Mouse (Mus musculus) heart, postnatal 14 days (tissue): ENCODE data around the gene Macrod1. TPM values are rescaled to one million over a fixed set of nuclear protein-coding genes. Genes with fewer than 3 reads are reported as not detected.

Experiments used
- DNase-seq, 2 experiments: peaks; one replicate each; pipeline ENCODE4 v3.0.0; 2021 to 2022
- intact Hi-C: fragments of 180-260 bp; cut with DNase I; formaldehyde crosslinking; loops from one replicate; pipeline ENCODE4 v1.15.1; 2025
- total RNA-seq, 2 experiments: library from RNA; stranded (reverse); gene quantifications; 2 replicates each; pipeline ENCODE4 v1.2.3; 2021

Gene Macrod1
- total RNA-seq, 2 experiments from 2014 or later = 181 to 186 TPM

DNA sequence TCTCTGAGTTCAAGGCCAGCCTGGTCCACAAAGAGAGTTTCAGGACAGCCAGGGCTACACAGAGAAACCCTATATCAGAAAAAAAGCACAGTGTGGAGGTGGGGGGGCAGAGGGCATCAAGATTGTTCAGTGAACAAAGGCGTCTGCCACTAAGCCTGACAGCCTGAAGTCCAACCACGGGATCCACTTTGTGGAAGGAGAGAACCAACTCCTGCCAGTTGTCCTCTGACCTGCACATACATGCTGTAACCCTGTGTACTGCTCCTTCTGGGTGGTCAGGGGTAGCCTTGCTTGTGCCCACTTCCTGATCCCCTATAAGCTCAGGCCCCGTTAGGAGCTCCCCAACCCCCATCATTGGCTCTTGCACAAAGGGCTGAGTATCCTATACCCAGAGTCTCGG, 128.4 kb downstream of the Macrod1 start:
- intact Hi-C loops = no loop called here
- DNase-seq = no peak

DNA sequence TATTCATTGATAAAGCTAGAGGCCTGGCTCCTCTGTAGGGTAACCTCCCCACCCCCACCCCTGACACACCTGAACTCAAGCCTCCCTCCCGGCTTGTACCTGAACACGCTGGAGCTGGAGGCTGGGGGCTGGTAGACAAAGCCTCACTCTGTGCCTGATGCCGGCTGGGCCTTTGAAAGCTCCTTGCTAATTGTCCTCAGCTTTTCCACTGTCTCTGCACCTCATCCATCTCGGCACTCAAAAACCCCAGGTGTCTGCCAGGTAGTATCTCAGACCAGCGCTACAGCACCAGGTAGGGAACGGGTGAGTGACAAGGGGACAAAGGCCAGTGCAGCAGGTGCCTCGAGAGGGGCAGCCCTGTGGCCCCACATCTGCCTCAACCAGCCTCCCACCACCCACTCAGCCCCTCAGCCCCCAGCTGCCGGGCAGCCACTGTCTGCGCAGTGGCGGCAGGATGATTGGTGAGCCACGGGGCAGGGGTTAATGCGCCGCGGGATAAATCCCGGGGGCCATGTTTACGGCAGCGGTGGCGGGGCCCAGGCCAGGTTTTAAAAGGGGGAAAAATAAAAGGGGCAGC, 129.2 kb downstream of the Macrod1 start:
- intact Hi-C loops = no loop called here
- no peak for DNase-seq

DNA sequence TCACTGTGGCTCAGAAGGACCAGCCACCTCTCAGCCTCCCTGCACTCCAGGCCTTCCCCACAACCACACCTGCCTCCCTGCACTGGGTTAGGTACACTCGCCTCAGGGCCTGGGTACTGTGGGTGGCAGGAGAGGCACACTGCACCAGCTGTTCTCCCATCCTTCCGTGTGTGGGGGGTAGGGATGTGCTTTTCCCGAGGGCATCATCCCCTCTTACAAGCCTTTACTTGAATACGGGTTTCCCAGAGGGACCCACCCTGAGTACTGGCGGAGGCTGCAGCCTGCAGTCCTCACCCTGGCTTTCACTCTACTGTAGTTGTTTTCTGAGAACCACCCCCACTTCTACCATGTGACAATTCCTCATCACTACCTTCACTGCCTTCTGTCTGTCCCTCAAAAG, 130.5 kb downstream of the Macrod1 start:
- intact Hi-C loops = no loop called here
- no peak for DNase-seq

DNA sequence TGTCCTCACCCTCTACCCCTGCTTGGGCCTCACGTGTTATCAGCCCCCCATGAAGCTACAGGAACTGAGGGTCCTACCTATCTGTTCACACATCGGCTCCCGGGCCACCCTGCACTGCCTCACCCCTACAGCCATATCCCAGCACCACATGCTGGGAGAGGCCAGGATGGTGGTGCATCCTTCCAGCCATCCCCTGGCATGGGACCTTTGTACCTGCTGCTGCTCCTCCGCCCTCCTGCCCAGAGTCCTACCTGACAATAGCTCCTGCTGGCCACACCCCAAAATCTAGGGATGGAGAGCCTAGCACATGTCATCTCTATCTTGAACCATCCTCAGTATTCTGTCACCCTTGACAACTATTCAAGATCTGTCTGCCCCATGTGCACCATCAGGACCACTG, 132.4 kb downstream of the Macrod1 start:
- intact Hi-C loops = no loop called here
- DNase-seq = no peak

DNA sequence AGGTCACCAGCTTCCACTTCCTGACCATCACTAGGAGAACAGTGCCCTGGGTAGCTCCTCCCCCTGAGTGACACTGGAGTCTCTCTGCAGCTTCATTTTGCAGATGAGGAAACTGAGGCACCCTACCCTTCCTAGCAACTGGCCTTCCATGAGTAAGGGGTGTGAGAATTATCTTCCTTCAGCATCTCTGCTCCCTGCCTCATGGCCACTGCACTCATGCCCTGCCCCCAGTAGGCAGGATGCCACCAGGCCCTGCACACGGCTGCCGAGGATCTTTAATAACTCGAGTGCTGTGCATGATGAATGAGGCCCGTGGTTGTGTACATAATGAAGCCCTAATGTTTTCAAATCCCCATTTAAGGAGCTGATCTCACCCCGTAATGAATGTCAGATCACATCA, 134.4 kb downstream of the Macrod1 start:
- intact Hi-C loops = no loop called here
- no peak for DNase-seq

DNA sequence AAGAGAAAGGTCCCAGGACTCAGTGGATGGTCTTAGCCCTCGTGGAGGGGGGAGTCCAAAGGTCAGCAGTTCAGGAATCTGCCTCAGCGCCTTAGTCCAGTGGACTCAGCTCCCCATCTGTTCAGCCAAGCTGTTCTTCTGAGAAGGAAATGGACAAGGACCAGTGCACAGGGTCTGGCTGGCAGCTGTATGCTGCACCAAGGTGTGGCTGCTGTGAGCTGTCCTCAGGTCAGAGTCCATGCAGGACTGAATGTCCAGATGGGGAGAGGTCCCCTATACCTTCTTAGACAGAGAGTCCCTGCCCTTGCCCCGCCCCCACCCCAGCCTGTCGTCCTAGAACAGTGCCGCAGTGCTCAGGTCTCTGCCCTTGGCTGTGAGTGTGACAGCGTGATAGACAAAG, 135.0 kb downstream of the Macrod1 start:
- no peak for DNase-seq
- intact Hi-C loops = no loop called here

DNA sequence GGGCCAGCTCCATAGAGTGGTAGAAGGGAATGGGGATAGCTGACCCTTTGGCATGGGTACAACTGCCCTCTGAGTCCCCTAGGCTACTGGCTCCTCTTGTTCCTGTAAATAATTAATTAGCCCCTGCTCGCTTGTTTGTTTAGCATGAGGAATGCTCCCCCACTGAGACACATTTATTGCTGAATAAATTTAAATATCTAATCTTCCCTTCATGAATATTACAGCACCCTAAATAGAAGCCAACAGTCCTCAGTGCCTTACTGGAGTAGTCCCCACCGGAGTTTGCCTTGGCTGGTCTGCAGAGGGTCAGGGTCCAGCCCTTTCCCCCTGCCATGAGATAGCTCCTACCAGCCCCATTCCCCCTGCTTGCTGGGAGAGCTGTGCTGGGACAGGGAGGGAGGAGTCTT, 136.0 kb downstream of the Macrod1 start:
- intact Hi-C loops = no loop called here
- DNase-seq = no peak

DNA sequence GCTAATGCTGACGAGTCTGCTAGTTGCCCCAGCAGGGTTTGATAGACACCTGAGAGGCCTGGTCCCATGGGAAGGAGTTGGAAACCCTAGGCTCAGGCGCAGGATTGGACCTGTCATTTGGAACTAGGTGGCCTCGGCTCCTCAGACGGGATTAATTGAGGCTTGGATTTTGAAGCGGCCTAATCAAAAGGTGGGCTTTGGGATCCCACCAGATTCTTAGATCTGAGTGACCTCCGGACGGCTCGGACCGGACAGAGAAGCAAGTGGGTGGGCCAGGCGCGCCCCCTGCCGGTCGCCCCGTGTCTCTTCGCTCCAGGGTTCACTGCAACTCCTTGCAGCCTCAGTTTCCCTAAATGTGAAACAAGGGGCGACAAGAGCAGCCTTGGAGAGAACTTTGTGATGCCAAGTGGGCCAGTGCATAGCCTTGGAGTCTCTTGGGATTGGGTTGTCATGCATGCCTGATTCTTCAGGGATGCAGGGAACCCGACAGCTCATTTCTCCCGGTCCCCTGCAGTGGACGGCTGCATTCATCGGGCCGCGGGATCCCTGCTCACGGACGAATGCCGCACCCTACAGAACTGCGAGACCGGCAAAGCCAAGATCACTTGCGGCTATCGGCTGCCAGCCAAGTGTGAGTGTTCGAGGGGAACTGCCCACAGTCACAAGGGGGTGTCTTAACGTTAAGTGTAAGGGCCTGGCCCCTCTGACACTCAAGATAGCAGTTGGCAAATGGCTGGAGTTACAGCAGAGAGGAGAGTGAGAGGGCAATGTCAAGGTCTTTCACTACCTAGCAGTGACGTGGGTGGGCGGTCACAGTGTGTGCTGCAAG, 139.5 kb downstream of the Macrod1 start:
- intact Hi-C loops = loop anchor here (1.0 kb wide), 1 partner anchor 128 kb away; no protein-coding TSS in a partner anchor
- DNase-seq = peak; percentile 78 to 79

DNA sequence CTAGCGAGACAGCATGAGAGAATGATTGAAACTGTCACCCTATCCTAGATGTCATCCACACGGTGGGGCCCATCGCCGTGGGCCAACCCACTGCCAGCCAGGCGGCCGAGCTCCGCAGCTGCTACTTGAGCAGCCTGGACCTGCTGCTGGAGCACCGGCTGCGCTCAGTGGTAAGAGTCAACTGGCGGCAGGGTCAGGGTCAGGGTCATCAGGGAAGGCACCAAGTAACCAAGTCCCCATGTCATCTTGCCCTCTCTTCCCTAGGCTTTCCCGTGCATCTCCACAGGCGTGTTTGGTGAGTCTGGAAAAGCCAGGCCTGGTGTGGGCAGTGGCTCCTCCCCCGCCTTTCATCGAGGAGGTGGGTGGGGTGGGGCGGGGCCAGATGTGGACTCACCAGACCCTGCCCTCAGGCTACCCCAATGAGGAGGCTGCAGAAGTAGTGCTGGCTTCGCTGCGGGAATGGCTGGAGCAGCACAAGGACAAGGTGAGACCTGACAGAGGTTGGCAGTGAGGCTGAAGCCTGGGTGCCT, 140.2 kb downstream of the Macrod1 start:
- DNase-seq = peak in 1 of 2 experiments; percentile 15
- intact Hi-C loops = loop anchor here (1.0 kb wide), 1 partner anchor 129 kb away; no protein-coding TSS in a partner anchor

DNA sequence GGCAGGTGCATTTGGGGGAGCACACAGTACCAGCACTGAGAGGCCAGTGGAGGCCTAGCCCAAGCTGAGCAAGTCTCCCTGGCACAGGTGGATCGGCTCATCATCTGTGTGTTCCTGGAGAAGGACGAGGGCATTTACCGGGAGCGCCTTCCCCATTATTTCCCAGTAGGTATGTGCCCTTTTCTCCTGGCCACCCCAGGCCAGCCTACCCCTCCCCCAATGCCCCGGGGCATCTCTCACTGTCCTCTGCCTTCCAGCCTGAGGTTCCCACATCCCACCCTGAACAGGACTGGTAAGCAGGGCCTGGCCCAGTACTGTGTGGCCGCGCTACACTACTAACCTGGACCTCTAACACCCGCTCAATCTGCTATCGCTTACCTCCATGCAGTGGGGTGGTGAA, 140.8 kb downstream of the Macrod1 start:
- intact Hi-C loops = no loop called here
- no peak for DNase-seq

DNA sequence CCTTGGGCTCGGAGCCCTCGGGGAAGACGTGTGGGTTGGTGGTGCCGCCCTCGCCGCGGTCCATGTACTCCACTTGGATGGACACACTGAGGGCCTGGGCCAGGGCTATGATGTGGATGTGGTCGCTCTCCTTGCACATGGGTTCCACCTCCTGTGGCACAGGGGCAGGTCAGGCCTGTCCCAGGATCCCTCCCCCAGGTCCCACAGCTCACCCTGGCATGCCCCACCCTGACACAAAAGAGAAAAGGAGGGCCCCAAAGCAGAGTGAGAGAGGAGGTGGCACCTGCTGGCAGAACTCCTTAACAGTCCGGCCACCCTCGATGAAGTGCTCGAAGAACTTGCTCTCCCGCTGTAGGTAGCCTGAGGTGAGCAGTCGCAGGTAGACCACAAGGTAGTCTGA, 142.5 kb downstream of the Macrod1 start:
- DNase-seq = no peak
- intact Hi-C loops = no loop called here

DNA sequence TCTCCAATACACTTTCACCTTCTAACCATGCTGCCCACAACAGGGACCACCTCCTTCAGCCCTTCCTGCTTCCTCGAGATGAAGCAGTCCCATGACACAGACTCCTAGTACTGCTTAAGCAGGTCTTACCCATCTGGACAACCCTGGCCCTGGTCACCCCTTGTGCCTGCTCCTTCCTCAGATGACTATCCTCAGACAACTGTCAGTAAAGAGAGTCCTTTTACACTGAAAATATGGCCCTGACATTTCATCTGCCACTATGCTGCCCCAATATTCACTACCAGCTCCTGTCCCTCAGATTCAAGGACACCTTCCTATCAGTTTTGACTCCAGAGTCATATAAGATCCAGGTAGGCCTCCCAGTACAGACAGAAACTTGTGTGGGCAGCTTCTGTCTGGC, 143.8 kb downstream of the Macrod1 start:
- no peak for DNase-seq
- intact Hi-C loops = no loop called here

DNA sequence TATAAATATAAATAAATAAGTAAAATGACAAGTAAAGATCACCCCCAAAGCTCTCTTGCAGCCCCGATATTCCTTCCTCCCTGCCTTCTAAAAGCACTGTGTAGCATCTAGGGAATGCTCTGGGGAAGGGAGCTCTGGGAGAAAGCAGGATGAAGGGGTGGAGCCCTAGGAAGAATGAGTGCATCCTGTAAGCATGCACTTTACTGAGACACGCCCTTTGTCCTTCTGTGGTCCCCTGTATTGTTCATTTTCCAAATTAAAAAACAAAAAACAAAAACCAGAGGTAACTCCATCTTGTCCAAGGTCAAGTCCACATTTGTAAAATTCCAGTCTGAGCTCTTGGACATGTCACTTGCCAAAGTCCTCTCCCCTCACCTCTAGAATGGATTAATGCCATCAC, 148.3 kb downstream of the Macrod1 start:
- no peak for DNase-seq
- intact Hi-C loops = no loop called here

DNA sequence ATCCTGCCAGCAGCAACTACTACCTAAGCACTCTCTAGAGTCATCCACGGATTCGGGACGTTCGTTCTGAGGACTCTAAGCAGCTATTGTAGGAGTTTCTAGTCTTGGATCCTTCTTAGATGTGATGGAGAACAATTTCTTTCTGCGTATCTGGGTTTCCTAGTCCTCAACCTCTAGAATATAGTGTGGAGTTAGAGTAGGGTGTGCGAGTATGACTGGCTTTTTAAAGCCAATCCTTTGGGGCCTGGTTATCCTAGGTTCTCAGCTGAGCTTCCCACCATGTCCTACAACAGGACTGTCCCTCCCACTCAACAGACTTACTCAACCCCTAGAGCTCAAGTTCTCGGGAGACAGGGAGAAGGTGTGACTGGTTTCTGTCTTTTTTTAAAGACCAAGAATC, 148.7 kb downstream of the Macrod1 start:
- DNase-seq = no peak
- intact Hi-C loops = no loop called here

DNA sequence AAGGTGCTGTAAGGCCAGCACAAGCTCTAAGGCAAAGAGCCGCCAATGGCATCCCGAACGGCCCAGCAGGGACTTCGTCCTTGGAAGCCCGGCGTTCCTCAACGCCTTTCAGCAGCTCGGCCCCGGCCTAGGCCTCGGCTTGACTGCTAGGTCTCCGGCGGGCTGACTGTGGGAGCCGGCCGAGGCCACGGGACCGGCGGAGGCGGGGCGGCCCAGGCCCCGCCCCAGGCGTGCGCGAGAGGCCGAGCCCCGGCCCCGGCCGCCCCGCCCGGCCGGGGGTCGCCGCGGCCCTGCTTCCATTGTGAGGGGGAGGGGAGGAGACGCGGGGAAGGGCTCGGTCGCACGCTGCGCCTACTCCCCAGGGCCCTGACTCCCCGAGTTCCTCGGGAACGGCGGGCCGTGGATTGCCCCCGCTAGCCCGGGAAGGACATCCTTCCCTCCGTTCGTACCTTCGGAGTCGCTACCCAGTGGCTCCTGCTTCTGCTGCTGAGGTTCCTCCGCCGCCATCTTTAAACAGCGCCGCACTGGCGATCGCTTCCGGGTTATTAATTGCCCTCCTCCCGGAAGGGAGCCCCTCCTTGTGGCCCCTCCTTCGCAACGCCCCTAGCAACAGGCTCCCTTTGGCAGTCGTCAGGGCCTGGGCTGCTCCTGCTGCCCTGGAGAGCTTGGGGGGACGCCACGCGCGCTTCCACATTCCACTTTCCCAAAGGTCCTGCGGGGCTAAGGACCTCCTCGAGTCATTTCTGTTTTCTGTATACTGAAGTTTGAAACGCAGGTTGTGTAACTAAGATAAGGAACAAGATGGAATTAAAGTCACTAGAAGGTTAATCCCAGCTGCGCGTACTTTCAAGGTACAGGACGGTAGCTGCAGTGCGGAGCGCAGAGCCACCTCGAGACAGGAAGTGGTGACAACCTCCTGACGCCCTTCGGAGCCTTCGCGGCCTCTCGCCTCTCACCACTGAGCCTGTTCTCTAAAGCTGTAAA, 149.4 kb downstream of the Macrod1 start, which contains the start of gene Otub1:
TSS of gene Otub1 (minus strand) at position 564 of the 984 bp plus-strand sequence.
- intact Hi-C loops = no loop called here
- DNase-seq = peak; percentile 91 to 94

DNA sequence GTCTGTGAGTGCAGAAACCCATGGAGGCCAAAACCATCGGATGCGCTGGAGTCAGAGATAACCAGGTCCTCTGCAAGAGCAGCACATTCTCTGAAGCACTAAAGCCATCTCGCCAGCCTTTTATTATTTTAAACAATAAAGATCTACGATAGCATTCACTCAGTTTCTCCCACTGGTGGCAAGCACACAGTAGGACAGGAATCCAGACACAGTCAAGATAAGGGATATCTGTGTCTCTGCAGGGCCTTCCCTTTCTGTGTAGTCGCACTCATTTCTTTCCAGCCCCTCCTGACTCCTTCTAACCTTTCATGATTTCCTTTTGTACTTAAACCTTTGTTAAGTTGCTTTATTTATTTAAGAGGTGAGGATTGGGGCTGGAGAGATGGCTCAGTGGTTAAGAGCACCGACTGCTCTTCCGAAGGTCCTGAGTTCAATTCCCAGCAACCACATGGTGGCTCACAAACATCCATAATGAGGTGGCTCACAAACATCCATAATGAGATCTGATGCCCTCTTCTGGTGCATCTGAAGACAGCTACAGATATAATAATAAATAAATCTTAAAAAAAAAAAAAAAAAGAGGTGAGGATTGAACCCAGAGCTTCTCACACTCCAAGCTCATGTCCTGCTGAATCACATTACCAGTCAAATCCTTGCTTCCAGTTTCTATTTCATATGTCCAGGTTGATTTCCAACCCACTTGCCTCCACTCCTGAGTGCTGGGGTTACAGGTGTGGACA, 153.5 kb downstream of the Macrod1 start:
- DNase-seq = no peak
- intact Hi-C loops = no loop called here

DNA sequence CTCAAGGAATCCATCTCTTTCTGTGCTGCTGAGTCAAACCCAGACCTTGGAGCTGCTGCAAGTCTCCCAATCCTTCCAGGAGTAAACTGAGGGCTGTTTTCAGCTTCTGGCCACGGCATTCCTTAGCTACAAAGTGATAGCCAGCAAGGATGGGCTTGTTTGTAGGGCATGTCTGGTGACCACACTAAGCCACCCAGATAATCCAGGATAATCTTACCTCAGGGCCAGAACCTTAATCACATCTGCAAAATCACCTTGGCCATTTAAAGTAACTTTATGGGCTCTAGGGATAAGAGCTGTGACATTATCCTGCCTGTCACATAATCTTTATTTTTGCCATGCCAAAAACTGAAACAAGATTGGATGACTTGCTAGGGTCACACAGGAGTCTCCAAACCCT, 155.6 kb downstream of the Macrod1 start:
- intact Hi-C loops = no loop called here
- DNase-seq = no peak

DNA sequence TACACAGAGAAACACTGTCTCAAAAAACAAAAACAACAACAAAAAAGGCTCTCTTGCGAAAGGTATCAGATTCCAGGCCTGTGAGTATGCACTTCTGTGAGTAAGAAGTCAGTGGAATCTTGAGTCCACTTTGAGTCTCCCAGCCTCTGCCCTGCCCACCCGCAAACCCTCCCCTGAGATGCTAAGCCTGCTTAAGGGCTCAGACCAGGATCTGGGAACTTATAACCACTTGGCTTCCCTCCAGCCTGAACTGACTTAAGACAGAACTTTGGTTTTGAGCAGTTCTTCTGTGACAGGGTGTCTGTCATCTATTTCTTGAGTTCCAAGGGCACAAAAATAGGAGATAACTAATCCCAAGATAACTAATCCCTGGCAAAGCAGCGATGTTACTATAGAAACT, 156.4 kb downstream of the Macrod1 start:
- DNase-seq = no peak
- intact Hi-C loops = no loop called here

DNA sequence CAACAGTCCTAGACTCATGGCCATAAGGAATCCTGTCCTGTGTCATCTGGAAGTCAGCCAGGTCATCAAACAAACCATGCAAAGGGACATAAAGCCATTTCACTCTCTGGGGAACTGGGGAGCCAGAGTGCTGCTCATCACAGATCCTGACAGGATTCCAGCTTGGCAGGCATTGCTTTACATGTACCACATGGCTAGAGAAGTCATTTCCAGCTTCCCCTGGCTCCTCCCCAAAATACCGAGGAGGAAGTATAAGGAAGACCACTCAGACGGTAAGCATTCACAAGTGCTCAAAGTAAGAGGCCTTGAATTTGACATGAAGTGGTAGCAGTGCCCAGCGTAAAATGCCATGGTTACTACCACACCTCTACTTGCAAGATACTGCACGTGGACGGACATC, 157.9 kb downstream of the Macrod1 start:
- peak in 1 of 2 experiments; percentile 26 for DNase-seq

More for the DNA sequence above, 157.9 kb downstream of the Macrod1 start:
- intact Hi-C loops = no loop called here
